In the genomic region with DNA sequence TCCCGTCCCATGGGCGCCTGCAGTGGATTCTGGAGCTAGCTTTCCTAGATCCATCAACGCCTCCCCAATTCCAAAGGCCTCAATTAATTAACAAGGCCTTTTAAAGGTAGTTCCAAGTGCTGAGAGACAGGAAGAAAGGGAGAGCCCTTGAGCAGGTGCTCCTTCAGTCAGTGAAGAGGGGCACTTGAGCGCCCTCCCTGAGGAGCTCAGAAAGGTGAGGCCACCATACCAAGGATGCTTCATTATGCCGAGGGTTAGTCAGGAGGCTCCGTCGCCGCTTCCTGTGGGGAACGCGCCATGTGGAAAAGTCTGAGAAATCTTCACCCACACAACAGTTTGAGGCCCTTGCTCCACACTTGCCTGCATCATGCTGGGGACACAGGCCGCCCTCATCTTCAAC, we compare ENCODE assay signal across 25 mouse cellular contexts. TPM values are rescaled to one million over a fixed set of nuclear protein-coding genes. Genes with fewer than 3 reads are reported as not detected.
DNase-seq lines count a peak whose midpoint lies in the region; ATAC-seq lines count a peak whose summit lies in the region.
"Had no signal": no experiment of that assay in that cellular context is flagged by ENCODE, and none has a peak within 500 bp of the region (broad histone marks: within the 10 kb centered on the region; RNA-seq: fewer than 3 reads in every experiment).

No protein-coding gene starts in this region.

- no peaks in the 10 kb centered on the region for H3K27me3 ChIP-seq in lung, embryonic 16.5 days (ENCODE audit: control insufficient read depth, insufficient read depth, low read depth, low read length)
- no peaks in the 10 kb centered on the region for H3K27me3 ChIP-seq in midbrain, embryonic 13.5 days
- H3K27me3 ChIP-seq: embryonic facial prominence, embryonic 12.5 days; embryonic facial prominence, embryonic 15.5 days; heart, embryonic 12.5 days; heart, embryonic 15.5 days had no signal

- peak; percentile 33; the same call in 1 of the 2 replicates for ATAC-seq in frontal cortex, adult (ENCODE audit: low TSS enrichment)
- ATAC-seq in lung, embryonic 16.5 days (ENCODE audit: low read depth) = peak; percentile 50; the same call in 1 of the 2 replicates
- no peak for ATAC-seq in midbrain, embryonic 13.5 days
- ATAC-seq: activated CD4-positive, CD25-positive, alpha-beta regulatory T cell, adult 4 months; forebrain, embryonic 14.5 days; hindbrain, postnatal 0 days had no signal

- H3K27ac ChIP-seq in lung, embryonic 16.5 days (ENCODE audit: low read length) = no peak overlapping the region
- no peak overlapping the region for H3K27ac ChIP-seq in midbrain, embryonic 13.5 days
- H3K27ac ChIP-seq: embryonic facial prominence, embryonic 12.5 days; embryonic facial prominence, embryonic 15.5 days; heart, embryonic 15.5 days; hindbrain, embryonic 14.5 days; hindbrain, postnatal 0 days had no signal

- 62% methylated on average over 11 of the region's 11 CpGs for WGBS in lung, embryonic 16.5 days
- 94% methylated on average over 11 of the region's 11 CpGs for WGBS in midbrain, embryonic 13.5 days

- H3K9ac ChIP-seq in lung, embryonic 16.5 days (ENCODE audit: low read length) = no peak overlapping the region
- no peak overlapping the region for H3K9ac ChIP-seq in midbrain, embryonic 13.5 days (replicated peaks)
- H3K9ac ChIP-seq: embryonic facial prominence, embryonic 12.5 days; embryonic facial prominence, embryonic 15.5 days; heart, embryonic 12.5 days; heart, embryonic 15.5 days; hindbrain, embryonic 14.5 days had no signal

- peaks cover 3% of the 10 kb centered on the region; the same call in 1 of the 2 replicates for H3K4me1 ChIP-seq in lung, embryonic 16.5 days (replicated peaks; ENCODE audit: control insufficient read depth, insufficient read depth, low read length)
- H3K4me1 ChIP-seq in midbrain, embryonic 13.5 days (replicated peaks) = no peaks in the 10 kb centered on the region
- H3K4me1 ChIP-seq: embryonic facial prominence, embryonic 12.5 days; embryonic facial prominence, embryonic 15.5 days had no signal

- no peak overlapping the region for H3K4me2 ChIP-seq in lung, embryonic 16.5 days (ENCODE audit: low read depth, low read length)
- no peak overlapping the region for H3K4me2 ChIP-seq in midbrain, embryonic 13.5 days (replicated peaks)
- H3K4me2 ChIP-seq: embryonic facial prominence, embryonic 12.5 days; embryonic facial prominence, embryonic 15.5 days; heart, embryonic 12.5 days; heart, embryonic 15.5 days; hindbrain, embryonic 14.5 days had no signal

- H3K9me3 ChIP-seq in lung, embryonic 16.5 days (ENCODE audit: control insufficient read depth, low read length) = no peaks in the 10 kb centered on the region
- no peaks in the 10 kb centered on the region for H3K9me3 ChIP-seq in midbrain, embryonic 13.5 days
- H3K9me3 ChIP-seq: embryonic facial prominence, embryonic 12.5 days; embryonic facial prominence, embryonic 15.5 days; heart, embryonic 12.5 days; heart, embryonic 15.5 days had no signal

- H3K4me3 ChIP-seq in lung, embryonic 16.5 days (ENCODE audit: low read length) = no peak overlapping the region
- no peak overlapping the region for H3K4me3 ChIP-seq in midbrain, embryonic 13.5 days (replicated peaks)
- H3K4me3 ChIP-seq: embryonic facial prominence, embryonic 12.5 days; embryonic facial prominence, embryonic 15.5 days; heart, embryonic 12.5 days; heart, embryonic 15.5 days had no signal

- no peak for DNase-seq in frontal cortex, postnatal 14 days (ENCODE audit: low spot score in 2 of 2)
- DNase-seq in lung, postnatal 10 days = no peak
- peak; percentile 19 for DNase-seq in lung, postnatal 14 days
- no peak for DNase-seq in adrenal gland, postnatal 14 days
- DNase-seq: adrenal gland, adult 8-10 months; cerebellum, adult 11 months; cerebellum, adult 2 months; cerebellum, adult 9-11 months; gastrocnemius, postnatal 25 days; heart, adult 18-20 months; heart, postnatal 10 days; heart, postnatal 4 days had no signal

- H3K36me3 ChIP-seq in lung, embryonic 16.5 days (ENCODE audit: control insufficient read depth, insufficient read depth, low read length) = peaks cover 31% of the 10 kb centered on the region
- H3K36me3 ChIP-seq in midbrain, embryonic 13.5 days = peaks cover 87% of the 10 kb centered on the region

RNA-seq across cellular contexts. Expression of a gene that starts 18.2 kb away (rescaled TPM):
- 2.5 and 2.6 TPM in 2 replicates for polyA plus RNA-seq in lung, embryonic 16.5 days (2015; fragmentation: Nextera tagmentation; extraction: Ambion mirVana)
- total RNA-seq in adrenal gland, postnatal 14 days (2021) = 12.1 and 16.9 TPM in 2 replicates
- polyA plus RNA-seq in midbrain, embryonic 13.5 days (2015; fragmentation: Nextera tagmentation; extraction: Ambion mirVana) = 5.0 and 6.8 TPM in 2 replicates
- total RNA-seq: common myeloid progenitor, adult 5-6 weeks; ES-E14 had no signal
- polyA plus RNA-seq: activated CD4-positive, CD25-positive, alpha-beta regulatory T cell, adult 4 months had no signal
